Mouse (Mus musculus) layer of hippocampus, adult 11-12 months (tissue): ENCODE measurements around the gene Tacr1.

Experiments used
- DNase-seq: peaks from one replicate; pipeline ENCODE4 v3.0.0; 2022; ENCODE audit warnings: low spot score

Gene Tacr1

DNA sequence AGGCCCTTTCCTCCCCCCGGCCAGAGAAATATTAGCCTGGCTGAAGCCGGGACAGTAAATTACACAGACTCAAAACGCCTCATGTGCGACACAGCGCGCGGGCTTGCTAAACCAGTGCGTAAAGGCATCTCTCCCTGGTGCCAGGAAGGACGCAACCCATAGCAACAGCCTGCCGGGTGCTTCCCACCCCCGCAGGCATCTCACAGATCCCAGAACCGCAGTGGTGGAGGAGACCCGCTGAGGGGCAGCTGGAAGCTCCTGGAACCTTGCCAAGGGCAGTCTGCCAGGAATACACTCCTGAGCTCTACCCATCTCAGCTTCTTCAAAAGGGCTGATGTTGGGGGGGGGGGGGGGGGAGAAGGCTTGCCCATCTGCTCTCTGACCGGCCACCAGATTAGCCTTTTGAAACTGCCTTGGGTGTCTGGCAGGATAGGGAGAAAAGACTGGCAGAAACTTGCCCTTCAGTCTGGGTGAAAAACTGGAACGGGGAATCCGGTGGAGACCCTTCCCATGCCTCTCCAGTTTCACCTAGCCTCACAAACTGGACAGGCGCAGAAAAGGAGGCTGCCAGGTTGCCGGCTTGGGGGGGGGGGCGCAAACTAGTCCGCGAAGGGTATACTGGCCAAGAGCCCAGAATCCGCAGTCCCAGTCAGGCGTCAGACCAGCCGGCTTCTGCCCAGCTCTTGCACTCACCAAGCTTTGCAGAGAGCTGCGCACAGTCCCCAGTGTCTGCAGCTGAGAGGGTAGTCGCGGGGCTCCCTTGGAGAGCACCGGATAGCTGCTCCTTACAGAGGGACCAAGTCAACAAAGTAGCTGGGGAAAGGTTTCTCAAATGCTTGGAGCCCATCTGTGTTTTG is at the start of gene Tacr1:
Tacr1 (plus strand) TSS at position 740 of the 857 bp plus-strand sequence.
- DNase-seq: peak; percentile 60

DNA sequence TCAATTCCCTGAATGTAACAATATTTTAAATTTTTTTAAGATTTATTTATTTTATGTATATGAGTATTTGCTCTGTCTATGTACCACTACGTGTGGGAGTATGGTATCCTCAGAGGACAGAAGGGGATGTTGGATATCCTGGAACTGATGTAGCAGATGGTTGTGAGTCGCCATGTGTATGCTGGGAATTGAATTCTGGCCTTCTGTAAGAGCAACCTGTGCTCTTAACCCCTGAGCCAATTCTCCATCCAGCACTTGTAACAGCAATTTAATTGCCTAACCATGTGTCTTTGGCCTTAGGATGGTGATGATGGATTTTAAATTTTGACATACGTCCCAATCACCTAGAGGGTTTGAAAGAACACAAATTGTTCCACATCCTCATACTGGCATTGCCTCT is 26.0 kb upstream of the Tacr1 start:
- no peak for DNase-seq

DNA sequence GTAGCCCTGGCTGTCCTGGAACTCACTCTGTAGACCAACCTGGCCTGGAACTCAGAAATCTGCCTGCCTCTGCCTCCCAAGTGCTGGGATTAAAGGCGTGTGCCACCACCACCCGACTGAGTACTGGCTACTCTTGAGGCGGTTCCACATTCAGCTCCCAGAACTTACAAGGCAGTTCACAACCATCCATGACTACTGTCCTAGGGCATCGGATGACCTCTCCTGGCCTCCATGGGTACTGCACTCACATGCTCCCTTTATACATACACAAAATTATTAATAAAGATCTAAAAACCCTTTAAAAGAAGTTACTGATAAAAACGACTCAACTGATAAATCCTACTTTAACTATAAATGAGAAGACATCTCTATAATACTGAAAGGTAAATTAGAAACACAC is 18.6 kb upstream of the Tacr1 start:
- no peak for DNase-seq

DNA sequence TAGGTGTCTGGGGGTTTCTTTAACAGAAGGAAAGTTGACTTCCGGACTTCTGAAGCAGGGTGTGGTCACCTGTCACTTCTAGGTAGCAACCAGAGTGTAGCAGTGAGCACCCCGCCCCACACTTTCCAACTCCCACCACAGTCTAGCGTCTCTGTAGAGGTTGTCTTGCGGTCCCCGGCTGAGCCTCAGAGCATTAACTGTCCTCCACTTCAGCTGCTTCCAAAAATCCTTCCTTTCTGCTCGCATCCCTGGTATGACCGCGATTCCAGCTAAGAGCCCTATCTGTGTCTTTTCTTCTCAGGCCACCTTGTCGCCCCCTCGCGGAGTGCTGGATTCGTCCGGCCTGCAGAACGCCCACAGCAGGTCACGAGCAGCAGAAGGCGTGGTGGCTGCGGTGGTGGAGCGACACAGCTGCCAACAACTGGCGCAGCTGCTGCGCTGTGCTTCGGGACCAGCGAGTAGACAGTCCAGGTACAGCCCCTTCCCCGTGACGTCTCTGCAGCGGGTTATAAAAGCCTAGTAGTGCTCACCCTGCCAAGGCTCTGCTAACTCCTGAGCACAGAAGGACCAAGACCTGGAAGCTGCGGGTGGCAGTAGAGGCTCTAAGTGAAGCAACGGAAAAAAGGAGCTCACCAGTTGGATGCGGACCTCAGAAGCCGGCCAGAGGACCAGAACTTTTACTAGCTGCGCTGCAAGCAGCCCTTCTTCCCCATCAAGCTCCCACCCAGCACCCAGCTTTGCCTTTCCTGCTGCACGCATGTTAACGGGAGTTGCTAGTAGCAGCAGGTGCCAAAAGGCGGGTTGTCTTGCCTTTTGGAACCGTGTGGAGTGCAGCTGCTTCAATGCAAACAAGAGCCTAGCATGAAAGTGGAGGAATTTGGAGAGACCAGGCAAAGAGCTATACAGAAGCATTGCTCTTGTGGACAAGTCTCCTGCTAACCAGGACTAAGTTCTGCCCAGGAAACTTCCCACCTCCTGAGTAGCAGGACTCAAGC is 664 bp downstream of the Tacr1 start:
- peak; percentile 17 for DNase-seq

DNA sequence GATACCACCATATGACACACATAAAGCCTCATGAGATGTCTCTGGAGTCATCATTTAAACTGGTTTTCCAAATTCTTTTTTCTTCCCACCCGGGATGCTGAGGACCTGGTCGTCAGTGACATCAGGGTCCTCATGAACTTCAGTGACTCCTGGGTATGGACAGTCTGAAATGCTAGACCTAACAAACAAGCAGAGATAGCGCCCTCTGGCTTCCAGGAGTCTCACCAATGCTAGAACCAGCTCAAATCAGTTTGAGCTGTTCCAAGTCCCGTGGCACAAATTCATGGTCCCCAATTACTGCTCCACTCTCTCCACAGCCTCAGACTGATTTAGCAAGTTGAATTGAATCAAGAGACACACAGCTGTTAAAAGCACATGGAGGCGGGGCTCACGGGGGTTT is 16.2 kb downstream of the Tacr1 start:
- no peak for DNase-seq

DNA sequence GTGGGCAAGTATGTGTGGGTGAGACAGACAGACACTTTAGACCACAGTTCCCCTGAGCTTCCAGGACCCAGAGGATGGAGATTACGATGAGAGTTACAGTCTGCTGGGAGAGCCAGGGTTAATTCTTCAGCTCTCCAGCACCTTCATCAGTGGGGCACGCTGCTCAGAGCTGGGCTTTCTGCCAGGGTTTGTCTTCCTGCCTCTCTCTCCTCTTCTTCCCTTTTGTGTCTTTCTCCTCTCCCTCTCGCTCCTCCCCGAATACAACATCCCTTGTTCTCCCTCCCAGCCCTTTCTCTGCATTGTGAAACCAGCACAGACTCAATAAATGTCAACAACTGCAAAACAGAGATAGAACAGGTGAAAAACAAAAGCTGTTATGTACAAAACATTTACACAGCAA is 18.1 kb downstream of the Tacr1 start:
- no peak for DNase-seq

DNA sequence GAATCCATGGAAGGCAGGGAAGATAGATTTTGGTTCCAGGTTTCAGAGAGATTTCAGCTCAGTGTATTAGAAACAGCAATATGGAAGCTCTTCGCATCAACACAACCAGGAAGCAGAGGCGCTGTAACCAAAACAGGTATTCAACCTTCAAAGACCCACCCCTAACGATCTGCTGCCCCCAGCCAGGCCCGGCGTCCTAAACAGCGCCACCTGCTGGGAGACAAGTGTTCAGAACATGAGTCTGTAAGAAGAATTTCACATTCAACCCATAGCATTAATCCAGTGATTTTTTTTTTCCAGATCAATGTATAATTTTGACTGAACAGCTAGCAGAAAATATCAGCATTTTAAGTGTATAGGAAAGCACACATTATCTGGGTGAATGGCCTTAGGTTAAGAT is 26.8 kb downstream of the Tacr1 start:
- DNase-seq: no peak

DNA sequence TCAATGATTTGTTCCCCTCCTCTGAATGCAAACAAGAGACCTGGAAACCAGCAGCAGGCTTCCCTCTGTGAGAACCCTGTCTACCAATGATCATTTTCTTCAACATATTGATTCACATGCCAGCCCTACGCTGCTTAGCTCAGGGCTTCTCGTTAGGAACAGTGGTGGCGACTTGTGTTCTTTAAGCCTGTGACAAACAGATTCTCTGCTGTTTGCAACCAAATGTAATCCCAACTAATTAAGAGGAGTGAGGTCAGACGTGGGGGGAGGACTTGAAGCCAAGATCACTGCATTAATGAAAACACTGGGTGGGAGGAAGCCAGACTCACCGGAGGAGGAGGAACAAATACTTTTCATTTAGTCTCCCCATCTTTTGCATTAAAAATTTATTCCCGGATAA is 27.6 kb downstream of the Tacr1 start:
- no peak for DNase-seq

DNA sequence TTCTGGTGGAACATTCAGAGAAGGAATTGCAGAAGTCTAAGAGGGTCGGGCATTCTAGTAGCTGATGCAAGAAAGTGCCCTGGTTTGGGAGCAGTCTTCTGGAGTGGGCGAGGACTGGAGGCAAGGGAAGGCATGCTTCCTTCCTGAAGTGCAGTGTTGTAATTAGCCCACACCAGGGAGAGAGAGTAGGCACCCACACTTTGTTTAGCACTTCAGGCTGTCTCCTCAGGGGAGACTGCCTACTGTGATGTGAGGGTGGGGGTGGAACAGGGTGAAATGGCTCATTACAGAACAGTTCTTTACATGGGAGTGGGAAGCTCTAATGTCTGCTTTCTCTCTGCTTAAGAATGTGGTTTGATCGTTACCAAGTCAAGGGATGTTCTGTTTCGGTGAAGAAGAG is 35.0 kb downstream of the Tacr1 start:
- no peak for DNase-seq

DNA sequence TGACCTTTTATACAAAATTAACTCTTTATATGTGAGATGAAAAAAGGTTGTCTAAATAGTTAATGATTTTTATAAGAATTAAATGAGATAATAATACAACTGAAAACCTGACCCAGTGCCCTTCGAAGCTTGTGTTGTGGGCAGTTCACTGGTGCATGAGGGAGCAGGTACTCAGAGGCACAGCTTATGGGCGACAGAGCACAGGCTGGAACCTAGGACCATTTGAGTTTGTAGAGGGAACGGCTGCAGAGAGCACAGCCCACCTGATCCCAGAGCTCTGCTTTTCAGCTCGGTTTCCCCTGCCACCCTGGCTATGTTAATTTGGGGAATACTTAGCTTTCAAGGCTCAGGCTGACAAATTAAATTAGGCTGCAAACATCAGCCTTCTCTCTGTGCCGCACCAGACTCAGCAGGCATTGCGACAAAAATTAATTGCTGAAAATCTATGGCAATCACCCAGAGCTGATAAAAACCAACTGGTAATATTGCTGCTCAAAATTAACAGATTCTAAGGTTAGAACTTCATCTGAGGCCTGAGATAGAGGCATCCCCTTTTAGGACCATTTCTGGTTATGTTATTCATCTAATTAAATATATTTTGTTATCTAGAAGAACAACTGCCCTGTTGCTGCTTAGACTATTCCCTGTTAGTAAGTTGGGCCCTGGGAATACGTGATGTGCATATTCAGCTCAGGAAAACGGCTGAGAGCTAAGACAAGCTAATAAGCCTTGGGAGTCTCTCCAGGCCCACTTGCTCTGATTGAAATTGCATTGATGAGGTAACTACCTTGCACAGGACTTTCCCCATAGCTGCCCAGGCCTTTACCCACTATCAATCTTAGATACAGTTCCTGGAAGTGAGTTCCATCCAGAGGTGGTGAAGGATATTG is 50.3 kb downstream of the Tacr1 start:
- peak; percentile 7 for DNase-seq

DNA sequence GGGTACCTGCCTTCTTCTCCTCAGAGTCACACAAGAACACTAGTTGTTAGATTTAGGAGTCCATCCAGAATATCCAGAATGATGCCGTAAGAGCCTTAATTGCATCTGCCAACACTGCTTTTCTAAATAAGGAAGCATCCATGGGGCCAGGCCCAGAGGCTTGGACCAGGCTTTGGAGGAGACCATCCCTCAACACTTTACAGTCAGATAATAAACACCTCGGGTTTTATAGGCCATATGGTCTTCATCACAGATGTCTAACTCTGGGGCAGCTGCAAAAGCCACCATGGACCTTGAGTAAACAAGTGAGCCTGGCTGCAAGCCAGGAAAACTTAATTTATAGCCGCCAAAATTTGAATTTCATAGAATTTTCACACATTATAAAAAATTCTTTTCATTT is 53.1 kb downstream of the Tacr1 start:
- no peak for DNase-seq

DNA sequence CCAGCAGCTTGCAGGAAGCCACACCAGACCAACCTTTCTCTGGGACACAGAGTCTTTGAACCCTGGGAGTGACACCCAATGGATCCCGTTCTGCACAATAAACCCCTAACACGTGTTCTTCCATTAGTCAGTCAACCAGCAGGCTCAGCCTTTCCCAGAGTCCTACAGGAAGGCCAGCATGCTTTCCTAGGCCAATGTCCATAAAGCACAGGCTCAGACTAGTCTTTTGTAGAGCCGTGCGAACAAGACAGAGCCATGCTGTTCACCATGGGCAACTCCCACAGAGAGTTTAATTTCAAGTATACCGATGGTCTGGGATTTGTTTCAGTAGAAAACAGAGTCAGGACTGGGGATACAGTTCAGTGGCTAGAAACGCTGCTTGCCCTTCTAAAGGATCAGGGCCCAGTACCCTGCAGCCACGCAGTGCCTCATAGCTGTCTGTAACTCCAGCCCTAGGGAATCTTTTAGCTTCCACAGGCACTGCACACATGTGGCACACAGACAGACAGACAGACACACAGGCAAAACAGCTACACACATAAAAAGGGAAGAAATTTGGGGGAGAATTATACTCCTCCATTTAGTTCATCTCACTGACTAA is 55.1 kb downstream of the Tacr1 start:
- DNase-seq: no peak

DNA sequence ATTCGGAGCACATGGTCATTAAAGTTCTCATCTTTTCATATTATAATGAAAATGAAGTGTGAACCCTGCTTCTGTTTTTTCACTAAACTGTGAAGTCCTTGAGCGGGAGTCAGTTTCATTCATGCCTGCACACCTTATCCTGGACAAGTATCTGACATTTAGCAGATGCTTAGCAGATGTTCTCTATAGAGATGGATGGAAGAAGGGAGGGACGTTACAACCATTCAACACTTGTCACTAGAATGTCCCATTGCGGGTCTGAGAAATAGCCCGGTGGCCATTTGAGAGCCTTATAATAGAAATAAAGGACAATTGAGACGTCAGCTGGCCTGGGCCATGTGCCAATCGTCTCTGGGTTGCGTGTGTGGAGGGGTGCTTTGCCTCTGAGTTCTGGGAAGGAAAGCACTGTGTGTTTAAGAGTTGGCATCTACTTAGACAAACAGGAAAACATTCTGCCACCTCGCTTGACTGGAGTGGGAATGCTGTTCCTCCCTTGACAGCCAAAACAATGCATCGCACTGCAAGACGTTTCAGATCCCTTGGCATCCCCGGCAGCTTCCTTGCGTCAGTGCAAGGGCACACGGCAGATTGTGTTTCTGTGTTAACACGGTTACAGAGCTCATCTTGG is 56.7 kb downstream of the Tacr1 start:
- peak; percentile 4 for DNase-seq

DNA sequence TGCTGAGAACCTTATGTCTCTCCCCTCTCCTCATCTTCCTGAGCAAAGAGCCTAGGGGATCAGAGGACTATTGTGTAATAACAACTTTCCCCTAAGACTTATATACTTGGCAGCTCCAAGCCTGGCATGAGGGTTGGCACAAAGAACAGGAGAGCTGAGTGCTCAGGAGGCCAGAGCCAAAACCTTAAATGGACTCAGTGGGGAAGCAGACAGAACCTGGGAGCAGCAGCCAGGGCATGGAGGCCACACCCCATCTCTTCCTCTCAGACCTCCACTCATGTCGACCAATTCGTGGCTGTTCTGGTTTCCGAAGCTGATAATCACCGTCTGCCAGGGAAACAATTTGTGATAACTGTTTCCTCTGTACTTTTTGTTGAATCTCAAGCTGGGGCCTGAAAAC is 61.0 kb downstream of the Tacr1 start:
- no peak for DNase-seq

DNA sequence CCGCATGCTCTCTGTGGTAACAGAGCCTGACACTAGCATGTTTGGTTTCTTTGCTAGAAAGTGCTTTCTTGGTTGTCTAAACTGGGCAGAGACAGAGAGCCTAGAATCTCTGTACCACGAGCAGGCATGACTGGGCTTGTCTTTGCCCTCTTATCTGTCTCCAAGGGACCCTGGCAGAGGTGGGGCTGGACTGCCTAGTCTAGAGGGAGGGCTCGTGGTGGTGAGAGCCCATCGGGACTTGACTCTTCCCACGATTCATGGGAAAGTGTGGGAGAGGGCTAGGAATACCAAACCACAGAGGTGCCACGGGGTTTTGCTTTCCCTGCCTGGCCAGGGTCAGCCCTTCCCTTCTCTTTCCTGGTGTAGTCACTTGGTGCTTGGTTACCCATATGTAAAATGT is 72.3 kb downstream of the Tacr1 start:
- DNase-seq: no peak

DNA sequence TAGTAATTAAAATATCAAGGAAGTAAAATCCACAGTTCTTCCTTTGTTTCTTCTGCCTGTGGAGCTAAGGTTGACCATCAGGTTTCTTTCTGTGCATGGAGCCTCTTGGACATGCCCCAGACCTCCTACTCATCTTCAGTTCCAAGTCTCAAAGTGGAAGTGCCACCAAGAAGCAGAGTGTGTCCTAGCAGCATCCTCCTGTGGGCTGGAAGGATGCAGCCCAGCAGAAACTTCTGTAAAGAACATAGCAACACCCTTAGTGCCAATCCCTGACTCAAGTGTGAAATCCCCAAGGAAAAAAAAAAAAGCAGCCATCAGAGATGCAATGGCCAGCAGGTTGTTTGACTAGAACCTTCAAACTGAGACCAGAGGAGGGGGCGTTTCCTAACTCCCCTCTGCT is 81.7 kb downstream of the Tacr1 start:
- no peak for DNase-seq

DNA sequence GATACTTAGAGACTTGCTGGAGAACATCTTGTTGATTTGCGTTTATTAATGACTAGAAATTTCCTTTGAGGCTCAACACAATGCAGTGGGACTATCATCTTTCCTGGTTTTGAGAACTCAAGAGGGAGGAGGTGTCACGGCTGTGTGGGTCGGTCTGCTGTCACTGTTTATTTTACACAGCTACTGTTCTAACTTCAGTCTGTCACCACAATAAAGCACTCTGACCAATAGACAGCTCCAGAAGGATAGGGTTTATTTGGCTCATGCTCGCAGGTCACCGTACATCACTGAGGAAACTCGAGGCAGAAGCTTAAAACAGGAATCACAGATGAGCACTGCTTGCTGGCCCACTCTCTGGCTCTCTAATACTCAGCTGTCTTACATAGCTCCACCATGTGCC is 92.3 kb downstream of the Tacr1 start:
- DNase-seq: no peak

DNA sequence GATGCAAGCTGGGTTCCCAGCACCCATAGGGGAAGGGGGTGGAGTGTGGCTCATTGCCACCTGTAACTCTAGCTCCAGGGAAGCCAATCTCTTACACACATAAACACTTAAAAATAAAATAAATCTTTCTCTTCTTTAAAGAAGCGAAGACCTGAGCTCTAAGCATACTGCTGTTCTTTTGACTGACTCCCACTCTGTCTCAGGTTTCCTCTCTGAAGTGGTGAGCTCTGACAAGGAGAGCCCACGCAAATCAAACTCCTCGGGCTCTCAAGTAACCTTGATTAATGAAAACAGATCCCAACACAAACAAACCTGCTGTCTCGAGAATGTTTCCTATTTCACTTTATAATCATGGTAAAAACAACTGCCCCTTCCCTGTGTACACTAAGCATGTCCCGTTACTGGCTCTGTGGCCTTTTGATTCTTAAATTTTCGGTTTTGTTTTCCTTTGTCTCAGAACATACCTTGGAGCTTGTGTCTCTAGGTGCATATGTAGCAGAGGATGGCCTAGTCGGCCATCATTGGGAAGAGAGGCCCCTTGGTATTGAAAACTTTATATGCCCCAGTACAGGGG is 108.8 kb downstream of the Tacr1 start:
- no peak for DNase-seq

DNA sequence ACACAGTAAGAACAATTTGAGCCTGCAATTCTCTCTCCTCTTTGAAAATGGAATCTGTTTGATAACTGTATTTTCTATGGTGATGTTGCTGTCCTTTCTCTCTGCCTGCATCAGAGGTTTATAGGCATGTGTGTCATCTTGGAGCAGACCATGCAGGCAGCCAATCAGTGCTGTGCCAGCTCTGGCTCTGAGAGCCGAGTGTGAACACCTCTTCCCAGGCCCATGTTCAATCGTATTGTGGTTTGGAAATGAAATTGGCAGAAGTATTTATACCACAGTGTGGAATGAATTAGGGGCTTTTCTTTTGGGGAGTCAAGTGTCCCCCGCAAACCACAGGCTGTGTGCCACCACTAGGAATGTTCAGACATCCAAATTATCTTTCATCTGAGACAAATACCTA is 117.5 kb downstream of the Tacr1 start:
- DNase-seq: no peak

DNA sequence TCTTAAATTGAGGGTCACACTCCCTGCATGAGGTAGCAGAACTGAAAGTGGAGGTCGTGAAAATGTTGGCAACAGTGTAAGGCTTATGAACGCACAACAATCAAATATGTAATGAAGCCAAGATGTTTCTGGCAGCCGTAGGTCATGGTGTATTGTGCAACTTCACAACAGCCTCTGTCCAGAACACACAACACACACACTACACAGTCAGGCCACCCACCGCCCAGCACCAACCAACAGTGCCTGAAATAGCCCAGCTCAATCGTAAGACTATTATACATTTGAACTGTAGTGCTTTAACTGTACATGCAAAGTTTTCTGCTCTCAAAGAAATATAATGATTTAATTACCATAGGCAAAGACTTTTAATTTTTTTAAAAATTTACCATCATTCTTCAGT is 120.4 kb downstream of the Tacr1 start:
- no peak for DNase-seq
